Mouse (Mus musculus): Measurements from ENCODE around the gene Basp1. TPM values are rescaled to one million over a fixed set of nuclear protein-coding genes. Genes with fewer than 3 reads are reported as not detected.
A peak's percentile ranks its signal among the peaks of the same experiment; 100 is the strongest.

Basp1 gene
- total RNA-seq, 2 experiments from 2014 or later = 576 to 634 TPM

DNA sequence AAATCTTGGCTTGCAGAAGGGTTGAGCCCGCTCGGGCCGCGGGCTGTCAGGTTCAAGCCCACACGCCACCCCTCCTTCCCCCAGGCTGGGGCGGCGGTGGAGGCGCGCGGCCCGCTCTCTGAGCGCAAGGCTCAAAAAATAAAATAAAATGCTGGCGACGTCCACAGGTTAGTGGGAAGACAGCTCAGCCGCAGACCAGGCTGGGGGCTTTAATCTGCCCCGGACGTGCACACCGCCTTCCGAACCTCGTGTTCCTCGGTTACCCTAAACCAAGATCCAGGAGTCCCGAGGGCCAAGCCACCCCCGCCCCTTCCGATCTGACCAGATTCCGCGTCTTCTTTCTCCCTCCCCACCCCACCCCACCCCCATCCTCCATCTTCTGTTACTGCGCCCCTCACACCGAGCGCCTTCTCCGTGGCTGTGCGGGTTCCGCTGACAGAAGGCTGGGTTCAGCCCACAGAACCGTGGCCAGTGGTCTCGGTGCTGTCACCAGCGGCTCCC is 753 bp downstream of the Basp1 start:
- peak overlapping the region; percentile 99 for H3K27ac ChIP-seq
- DNase-seq (ENCODE audit: low spot score in 2 of 2) = peak in 1 of 2 experiments; percentile 37
- no peak for TF ChIP-seq CTCF (conservative IDR thresholded peaks at IDR 0.05)
- H3K4me3 ChIP-seq = peak overlapping the region; percentile 91

DNA sequence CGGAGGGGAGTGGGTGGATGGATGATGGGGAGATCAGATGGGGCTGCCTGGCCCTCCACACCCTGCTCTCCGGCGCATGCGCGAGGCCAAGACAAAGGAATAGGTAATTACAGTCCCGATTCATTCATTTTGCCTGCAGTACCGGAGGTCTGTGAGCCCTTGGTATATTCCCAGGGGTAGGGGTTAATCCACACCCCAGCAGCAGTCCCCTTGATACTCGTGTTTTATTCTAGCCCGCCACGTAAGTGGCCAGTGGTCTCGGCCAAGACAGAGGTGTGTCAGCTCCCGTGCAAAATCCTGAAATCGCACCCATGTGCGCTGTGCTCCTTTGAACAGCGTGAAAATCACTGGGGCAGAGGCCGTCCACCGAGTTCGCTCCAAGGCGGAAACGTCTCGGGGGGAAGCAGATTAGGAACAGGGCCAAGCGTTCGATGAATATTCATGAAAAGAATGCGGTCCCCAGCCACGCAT is 1.4 kb downstream of the Basp1 start:
- peak; percentile 75 to 80 for DNase-seq (ENCODE audit: low spot score in 2 of 2)
- TF ChIP-seq CTCF (conservative IDR thresholded peaks at IDR 0.05) = no peak
- Histone ChIP-seq H3K27ac (peak overlapping the region; percentile 99), H3K4me3 (peak overlapping the region; percentile 91)

DNA sequence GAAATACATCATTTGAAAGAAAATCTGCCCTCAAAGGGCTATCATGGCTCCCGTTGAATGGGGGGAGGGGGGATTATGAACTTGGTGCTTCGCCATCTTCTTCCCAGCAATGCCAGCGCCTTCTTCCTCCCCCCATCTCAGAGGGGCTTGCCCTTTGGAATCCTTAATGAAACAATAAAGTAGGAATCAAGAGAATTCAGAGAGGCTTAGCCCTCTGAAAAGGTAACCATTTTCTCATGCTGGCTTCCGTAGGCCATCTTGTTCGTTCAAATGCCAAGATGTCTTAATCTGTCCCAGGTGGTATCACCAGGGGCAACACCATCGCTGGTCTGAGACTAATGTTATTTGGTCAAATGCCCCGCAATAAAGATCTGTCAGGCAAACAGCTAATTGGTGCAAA is 2.1 kb downstream of the Basp1 start:
- Histone ChIP-seq H3K4me3 (peak overlapping the region; percentile 91), H3K27ac (peak overlapping the region; percentile 99)
- no peak for DNase-seq (ENCODE audit: low spot score in 2 of 2)
- no peak for TF ChIP-seq CTCF (conservative IDR thresholded peaks at IDR 0.05)

DNA sequence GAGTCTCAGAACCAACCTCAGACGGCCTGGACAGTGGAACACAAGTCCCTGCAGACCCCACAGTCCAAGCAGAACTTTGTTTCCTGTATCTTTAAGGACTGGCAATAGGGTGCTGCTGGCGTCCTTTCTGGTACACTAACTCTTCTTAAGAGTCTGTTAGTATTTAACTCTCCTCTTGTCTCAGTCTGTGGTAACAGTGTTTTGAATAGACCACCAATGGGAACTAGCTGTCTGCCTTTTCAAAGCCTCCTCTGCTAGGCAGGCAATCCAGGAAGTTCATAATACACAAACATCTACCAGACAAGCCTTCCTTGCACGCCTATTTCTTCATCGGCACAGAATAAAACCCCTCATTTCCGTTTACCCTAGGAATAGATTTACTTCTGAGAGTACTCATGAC is 7.6 kb downstream of the Basp1 start:
- no peak for TF ChIP-seq CTCF (conservative IDR thresholded peaks at IDR 0.05)
- Histone ChIP-seq H3K4me3 (no peak overlapping the region), H3K27ac (no peak overlapping the region)
- DNase-seq (ENCODE audit: low spot score in 2 of 2) = no peak

DNA sequence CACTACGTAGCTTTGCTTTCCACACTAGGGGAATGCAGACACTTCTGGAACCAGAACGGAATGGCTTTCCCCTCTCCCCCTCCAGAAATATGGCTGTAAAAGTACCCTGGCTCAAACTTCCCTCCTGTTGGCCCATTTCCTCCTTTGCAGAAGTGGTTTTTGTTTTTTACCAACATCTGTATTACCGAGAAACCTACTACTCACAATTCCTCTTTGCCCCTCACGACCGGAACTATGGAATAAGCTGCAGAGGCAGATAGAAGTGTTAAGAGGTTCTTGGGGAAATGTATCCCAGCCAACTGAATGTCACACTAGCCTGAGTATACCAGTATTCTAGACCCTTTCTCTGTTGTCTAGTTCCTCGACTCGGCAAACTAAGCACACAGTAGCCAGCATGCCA is 9.7 kb downstream of the Basp1 start:
- no peak overlapping the region for H3K4me3 ChIP-seq
- H3K27ac ChIP-seq = peak overlapping the region; percentile 18; the same call in 1 of the 2 replicates
- DNase-seq (ENCODE audit: low spot score in 2 of 2) = no peak
- no peak for TF ChIP-seq CTCF (conservative IDR thresholded peaks at IDR 0.05)

DNA sequence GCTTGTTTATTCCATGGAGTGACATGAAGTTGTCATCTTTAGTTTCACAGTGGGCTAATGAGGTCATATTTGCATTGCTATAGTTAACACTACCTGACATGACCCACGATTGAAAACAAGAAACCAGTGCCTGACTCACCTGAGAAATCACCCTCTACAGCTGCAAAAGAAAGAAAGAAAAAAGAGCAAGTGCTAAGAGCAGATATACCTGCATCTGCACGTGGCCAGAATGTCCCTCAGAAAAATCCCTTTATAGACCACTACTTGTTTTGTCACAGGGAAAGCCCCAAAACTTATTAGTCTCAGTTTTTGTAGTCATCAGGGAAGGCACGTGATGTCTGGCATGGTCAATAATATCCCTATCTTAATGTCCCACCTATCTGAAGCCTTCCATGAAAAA is 11.6 kb downstream of the Basp1 start:
- no peak overlapping the region for H3K27ac ChIP-seq
- no peak overlapping the region for H3K4me3 ChIP-seq
- DNase-seq (ENCODE audit: low spot score in 2 of 2) = no peak
- TF ChIP-seq CTCF (conservative IDR thresholded peaks at IDR 0.05) = no peak

DNA sequence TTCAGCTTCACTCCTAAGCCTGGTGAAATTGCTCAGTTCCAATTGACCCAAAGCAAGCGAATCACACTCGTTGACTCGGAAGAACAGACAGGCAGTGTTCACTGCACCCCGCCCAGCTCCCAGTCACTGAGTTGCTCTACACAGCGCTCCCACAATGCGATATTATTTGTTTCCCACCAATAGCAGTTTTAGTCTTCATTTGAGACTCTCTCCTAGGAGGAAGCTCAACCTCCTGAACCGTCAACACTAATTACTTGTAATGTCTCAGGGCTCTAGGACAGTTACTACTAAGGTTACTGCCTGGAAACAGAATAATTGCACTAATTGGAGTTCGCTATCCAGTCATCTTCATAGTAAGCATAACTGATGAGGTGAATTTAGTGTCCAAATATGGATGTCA is 13.3 kb downstream of the Basp1 start:
- no peak overlapping the region for H3K4me3 ChIP-seq
- no peak for TF ChIP-seq CTCF (conservative IDR thresholded peaks at IDR 0.05)
- no peak overlapping the region for H3K27ac ChIP-seq
- DNase-seq (ENCODE audit: low spot score in 2 of 2) = no peak

DNA sequence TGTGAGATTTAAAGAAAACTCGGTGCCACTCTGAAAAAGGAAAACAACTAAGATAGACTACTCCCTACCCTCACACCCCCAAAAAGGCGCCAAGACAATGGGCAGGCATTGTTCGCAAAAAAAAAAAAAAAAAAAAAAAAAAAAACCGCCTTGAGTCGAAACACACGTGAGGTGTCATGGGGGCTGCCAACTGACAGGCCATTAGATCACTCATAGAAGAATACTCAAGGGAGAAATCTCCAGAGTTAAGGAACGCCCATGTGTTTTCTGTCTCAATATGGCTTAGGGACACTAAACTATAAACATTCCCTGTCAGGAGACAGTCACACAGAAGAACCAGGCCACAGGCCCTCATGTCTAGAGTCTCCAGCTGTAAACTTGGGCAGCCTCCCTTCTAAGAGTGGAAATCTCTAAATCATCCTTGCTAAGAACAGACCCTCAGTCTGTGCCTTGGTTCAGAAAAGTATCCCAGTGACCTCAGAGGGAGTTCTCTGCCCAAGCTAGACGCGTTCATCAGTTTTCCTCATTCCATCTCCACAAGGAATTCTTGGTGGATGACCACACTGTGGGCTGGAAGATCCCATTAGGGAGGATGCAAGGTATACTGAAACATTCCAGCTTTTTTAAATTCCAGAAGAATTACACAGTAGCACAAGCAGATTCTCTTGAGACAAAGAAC is 17.5 kb downstream of the Basp1 start:
- Histone ChIP-seq H3K4me3 (no peak overlapping the region), H3K27ac (no peak overlapping the region)
- TF ChIP-seq CTCF (conservative IDR thresholded peaks at IDR 0.05) = no peak
- no peak for DNase-seq (ENCODE audit: low spot score in 2 of 2)

DNA sequence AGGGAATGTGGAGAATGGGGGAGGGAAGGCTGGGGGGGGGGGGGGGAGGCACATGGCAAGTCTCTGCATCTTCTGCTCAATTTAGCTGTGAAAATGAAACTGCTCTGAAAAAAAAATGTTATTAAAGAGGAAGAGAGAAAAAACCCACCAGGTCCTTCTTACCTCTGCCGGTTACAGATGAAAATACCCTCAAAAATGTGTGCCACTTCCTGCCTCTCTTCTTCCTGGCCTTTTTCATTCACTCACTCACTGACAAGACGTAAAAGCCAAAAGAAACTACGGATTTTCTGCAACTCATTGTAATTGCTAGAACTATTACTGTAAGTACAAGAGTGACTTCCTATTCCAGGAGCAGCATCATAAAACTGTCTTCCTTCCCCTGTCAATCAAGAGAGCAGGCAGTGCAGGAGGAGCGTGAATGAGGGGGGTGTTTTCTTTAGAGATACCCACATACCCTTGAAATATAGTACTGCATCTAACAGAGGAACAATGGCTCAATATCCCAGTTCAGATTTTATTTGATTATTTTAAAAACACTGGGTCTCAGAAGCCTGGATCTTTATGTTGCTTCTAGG is 21.0 kb downstream of the Basp1 start:
- TF ChIP-seq CTCF (conservative IDR thresholded peaks at IDR 0.05) = no peak
- DNase-seq (ENCODE audit: low spot score in 2 of 2) = no peak
- no peak overlapping the region for H3K27ac ChIP-seq

DNA sequence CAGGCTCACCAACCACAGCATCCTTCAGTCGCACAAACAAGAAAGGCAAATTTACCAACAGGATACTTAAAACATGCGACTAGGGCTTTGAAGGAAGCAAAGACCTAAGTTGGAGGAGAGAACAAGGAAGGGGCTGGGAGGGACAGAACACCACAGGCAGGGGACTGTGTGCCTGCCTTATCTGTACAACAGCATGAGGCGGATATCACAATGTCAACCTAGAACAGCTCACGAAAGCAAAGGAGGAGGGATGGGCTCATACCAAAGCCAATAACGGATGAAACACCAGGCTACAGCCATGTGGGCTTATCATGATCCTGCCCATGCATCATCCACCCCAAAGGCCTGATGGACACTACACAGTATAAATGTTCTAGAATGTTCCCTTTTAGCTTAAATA is 22.4 kb downstream of the Basp1 start:
- peak overlapping the region; percentile 24; the same call in 1 of the 2 replicates for H3K27ac ChIP-seq
- no peak for TF ChIP-seq CTCF (conservative IDR thresholded peaks at IDR 0.05)
- no peak overlapping the region for H3K4me3 ChIP-seq
- DNase-seq (ENCODE audit: low spot score in 2 of 2) = no peak

More for the DNA sequence above, 21.0 kb downstream of the Basp1 start:
- H3K4me3 ChIP-seq = no peak overlapping the region

DNA sequence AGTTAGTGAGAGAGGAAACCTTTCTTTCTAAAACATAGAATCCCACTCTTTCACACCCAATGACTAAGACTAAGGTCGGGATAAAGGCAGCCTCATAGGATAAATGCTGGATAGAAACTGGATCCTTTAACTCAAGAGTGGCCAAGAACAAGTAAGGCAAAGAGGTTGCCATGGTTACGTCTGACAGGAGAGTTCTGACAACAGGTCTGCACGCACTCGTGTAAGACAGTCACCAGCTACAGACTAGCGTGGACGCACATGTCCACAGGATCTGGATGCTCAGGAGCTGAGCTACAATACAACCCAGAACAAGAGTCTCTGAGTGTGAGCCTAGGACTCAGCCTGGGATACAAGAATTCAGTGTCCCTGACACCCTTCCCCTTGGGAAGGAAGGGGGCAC is 26.0 kb downstream of the Basp1 start:
- no peak overlapping the region for H3K4me3 ChIP-seq
- no peak overlapping the region; the same call in 1 of the 2 replicates for H3K27ac ChIP-seq
- DNase-seq (ENCODE audit: low spot score in 2 of 2) = no peak
- TF ChIP-seq CTCF (conservative IDR thresholded peaks at IDR 0.05) = no peak

DNA sequence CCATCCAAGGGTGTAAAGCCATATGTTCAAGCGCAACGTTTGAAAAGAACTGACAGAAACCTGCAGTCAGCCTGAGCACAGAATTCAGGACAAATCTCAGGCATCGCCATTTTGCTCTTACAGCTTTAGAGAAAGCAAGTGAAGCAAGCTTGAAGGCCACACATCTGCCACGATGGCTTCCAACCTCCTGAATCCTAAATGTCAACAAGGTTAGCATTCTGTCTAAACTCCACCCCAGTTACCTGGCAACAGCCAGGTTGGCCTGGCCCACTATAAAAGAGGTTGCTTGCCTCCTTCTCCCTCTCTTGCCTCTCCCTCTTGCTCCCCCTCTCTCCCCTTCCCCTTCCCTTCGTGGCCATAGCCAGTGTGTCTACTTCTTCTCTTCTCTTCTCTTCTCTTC is 33.5 kb downstream of the Basp1 start:
- no peak for TF ChIP-seq CTCF (conservative IDR thresholded peaks at IDR 0.05)
- Histone ChIP-seq H3K27ac (peak overlapping the region; percentile 43), H3K4me3 (no peak overlapping the region)
- DNase-seq (ENCODE audit: low spot score in 2 of 2) = no peak

DNA sequence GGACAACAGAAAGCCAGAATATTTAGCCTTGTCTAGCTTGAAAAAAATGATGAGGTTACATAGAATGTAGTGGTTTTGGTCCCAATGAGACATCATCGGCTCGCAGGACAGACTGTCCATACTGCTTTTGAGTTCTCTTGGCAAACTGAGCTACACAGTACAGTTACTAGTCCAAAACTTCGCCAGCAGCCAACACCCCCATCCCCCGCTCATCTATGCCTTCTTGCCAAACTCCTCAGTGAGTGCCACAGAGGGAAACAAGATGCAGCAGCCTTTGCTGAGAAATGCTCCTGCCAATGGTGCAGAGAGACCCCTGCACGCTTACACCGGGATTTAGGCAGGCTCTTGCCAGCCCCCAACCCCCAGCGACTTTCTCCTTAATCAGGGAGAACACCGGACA is 34.9 kb downstream of the Basp1 start:
- peak in 1 of 2 experiments; percentile 36 for DNase-seq (ENCODE audit: low spot score in 2 of 2)
- TF ChIP-seq CTCF (conservative IDR thresholded peaks at IDR 0.05) = no peak
- H3K4me3 ChIP-seq = no peak overlapping the region
- peak overlapping the region; percentile 62; the same call in 1 of the 2 replicates for H3K27ac ChIP-seq

DNA sequence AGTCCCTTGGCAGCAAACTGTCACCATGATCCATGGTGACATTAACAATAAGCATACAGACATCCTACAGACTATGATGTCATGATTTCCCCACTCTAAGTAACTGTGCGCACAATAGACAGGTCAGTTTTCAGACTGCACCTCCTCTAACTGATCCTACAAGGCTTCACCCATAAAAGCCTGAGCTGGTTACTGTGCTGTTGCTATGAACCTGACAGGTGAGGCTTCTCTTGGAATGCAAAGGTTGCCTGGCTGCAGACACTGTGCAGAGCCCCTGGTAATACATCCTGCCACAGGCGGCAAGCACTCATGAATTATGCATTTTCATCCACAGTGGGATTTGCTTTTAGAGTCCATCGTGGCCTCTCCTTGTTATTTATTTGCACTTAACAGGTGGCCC is 36.6 kb downstream of the Basp1 start:
- H3K27ac ChIP-seq = peak overlapping the region; percentile 55
- DNase-seq (ENCODE audit: low spot score in 2 of 2) = no peak
- no peak overlapping the region for H3K4me3 ChIP-seq
- TF ChIP-seq CTCF (conservative IDR thresholded peaks at IDR 0.05) = no peak
